ENCODE assay signal across 8 mouse cellular contexts in genomic region chr13:37312222-37312928, GRCm38 (mm10). TPM values are rescaled to one million over a fixed set of nuclear protein-coding genes. Genes with fewer than 3 reads are reported as not detected.
DNase-seq lines count a peak whose midpoint lies in the region; ATAC-seq lines count a peak whose summit lies in the region.

No protein-coding gene starts in this region.

- H3K4me2 ChIP-seq in midbrain, embryonic 11.5 days: peak overlapping the region; percentile 54

- peak overlapping the region; percentile 63 for H3K9ac ChIP-seq in midbrain, embryonic 11.5 days (ENCODE audit: low read length)

- peak; percentile 88 for DNase-seq in adrenal gland, adult 8-10 months
- DNase-seq in embryo, embryonic 9.5 days (ENCODE audit: extremely low spot score): peak; percentile 91
- DNase-seq in heart, adult 11 months: peak; percentile 98
- DNase-seq in kidney, adult 11 months: peak; percentile 79
- DNase-seq in left cerebral cortex, postnatal 4 days: peak; percentile 96
- DNase-seq in midbrain, embryonic 11.5 days (ENCODE audit: low spot score, missing footprints): peak; percentile 99
- DNase-seq in right cerebral cortex, postnatal 4 days: peak; percentile 92
- peak; percentile 76 for DNase-seq in yolk sac, embryonic 10.5 days (ENCODE audit: low spot score)

- intact Hi-C loops in left cerebral cortex, postnatal 4 days (cut with DNase I): loop anchor here (2.0 to 5.0 kb wide), 4 partner anchors 524 to 1294 kb away; no protein-coding TSS in a partner anchor

- peak; percentile 93 for ATAC-seq in midbrain, embryonic 11.5 days (ENCODE audit: low FRiP score)

- peak overlapping the region; percentile 82 for H3K27ac ChIP-seq in midbrain, embryonic 11.5 days (ENCODE audit: low read depth, low read length)

- no peaks in the 10 kb centered on the region for H3K36me3 ChIP-seq in midbrain, embryonic 11.5 days (ENCODE audit: control insufficient read depth, insufficient read depth, low read length)

- H3K27me3 ChIP-seq in midbrain, embryonic 11.5 days (ENCODE audit: control insufficient read depth, insufficient read depth, low read length): peaks cover 4% of the 10 kb centered on the region; the same call in 1 of the 2 replicates

- peaks cover 2% of the 10 kb centered on the region for H3K4me1 ChIP-seq in midbrain, embryonic 11.5 days (ENCODE audit: control insufficient read depth, insufficient read depth, low read length)

- H3K9me3 ChIP-seq in midbrain, embryonic 11.5 days (ENCODE audit: control insufficient read depth, low read length): no peaks in the 10 kb centered on the region

- 2% methylated on average over 25 of the region's 25 CpGs for WGBS in midbrain, embryonic 11.5 days

- peak overlapping the region; percentile 33 for H3K4me3 ChIP-seq in midbrain, embryonic 11.5 days (ENCODE audit: low read depth, low read length)

RNA-seq across cellular contexts. Expression of gene Ly86, which starts 32.6 kb away (rescaled TPM):
- 10 to 100 TPM in 2 of 4 experiments, 1 to 10 TPM in 2; 3.6 to 11.2 (median 8.0) TPM for total RNA-seq in adrenal gland, adult 8-10 months (2022)
- total RNA-seq in left cerebral cortex, postnatal 4 days (2021): 1 to 10 TPM; 3.3 to 3.4 TPM
- polyA plus RNA-seq in midbrain, embryonic 11.5 days (2014; fragmentation: Nextera tagmentation; extraction: Ambion mirVana): 5.8 and 7.0 TPM in 2 replicates

Comparison
In these comparisons a context has a peak if more than half of its experiments do, and no peak if none do; other contexts are left out.
1. Peak in every context shown above with its lines: DNase-seq, ATAC-seq, H3K4me3 ChIP-seq and H3K27ac ChIP-seq.